Mouse (Mus musculus) embryonic facial prominence, embryonic 14.5 days (tissue): ENCODE results near the gene Acap3. TPM values are rescaled to one million over a fixed set of nuclear protein-coding genes. Genes with fewer than 3 reads are reported as not detected.
A peak's percentile ranks its signal among the peaks of the same experiment; 100 is the strongest.

Experiments
- ATAC-seq: fragments of 200-750 bp; cut with Nextera tagmentation; 2 replicates; pipeline ENCODE4 v1.8.0; 2017; ENCODE audit warnings: low read depth, moderate number of reproducible peaks, moderate TSS enrichment
- DNase-seq: peaks from one replicate; pipeline ENCODE4 v3.0.0-alpha.2; 2015; ENCODE audit warnings: low spot score
- H3K27ac ChIP-seq: fragments of 300-500 bp; sonication (generic); replicated peaks from 2 replicates; pipeline ENCODE4 v1.5.1; 2014; ENCODE audit warnings: low read depth, mild to moderate bottlenecking, low read length, moderate library complexity
- H3K27me3 ChIP-seq: fragments of 300-500 bp; sonication (generic); replicated peaks from 2 replicates; pipeline ENCODE4 v1.6.1; 2014; ENCODE audit warnings: low read length; ENCODE audit not compliant: control insufficient read depth, insufficient read depth
- H3K36me3 ChIP-seq: fragments of 300-500 bp; sonication (generic); 2 replicates; pipeline ENCODE4 v1.6.1; 2014; ENCODE audit warnings: low read length, mixed read lengths; ENCODE audit not compliant: control insufficient read depth, insufficient read depth
- H3K4me1 ChIP-seq: fragments of 300-500 bp; sonication (generic); 2 replicates; pipeline ENCODE4 v1.6.1; 2014; ENCODE audit warnings: antibody characterized with exemption, low read length; ENCODE audit not compliant: control insufficient read depth, insufficient read depth
- H3K4me2 ChIP-seq: fragments of 300-500 bp; sonication (generic); 2 replicates; pipeline ENCODE4 v1.6.1; 2014; ENCODE audit warnings: low read depth, mild to moderate bottlenecking, low read length, moderate library complexity, mixed read lengths
- H3K4me3 ChIP-seq: fragments of 300-500 bp; sonication (generic); 2 replicates; pipeline ENCODE4 v1.5.1; 2014; ENCODE audit warnings: low read depth, mild to moderate bottlenecking, low read length
- H3K9ac ChIP-seq: fragments of 300-500 bp; sonication (generic); 2 replicates; pipeline ENCODE4 v1.6.1; 2014; ENCODE audit warnings: low read depth, mild to moderate bottlenecking, low read length, moderate library complexity, mixed read lengths
- H3K9me3 ChIP-seq: fragments of 300-500 bp; sonication (generic); 2 replicates; pipeline ENCODE4 v1.6.1; 2016; ENCODE audit warnings: low read length; ENCODE audit not compliant: control insufficient read depth
- WGBS: fragments of 180-500 bp; shearing (Covaris S2); extraction: QIAGEN DNeasy Blood & Tissue Kit; methylation state at CpG from one replicate; pipeline ENCODE4 v1.1.7; 2014; 5-methylcytosine and 5-hydroxymethylcytosine counted together
- polyA plus RNA-seq: library from polyadenylated mRNA; unstranded; fragments of >200 nt; fragmentation: Nextera tagmentation; extraction: Ambion mirVana; gene quantifications from 2 replicates; pipeline ENCODE4 v1.2.1, GENCODE M21; 2014

Acap3 gene
- polyA plus RNA-seq, 1 experiment from 2014 or later = 23.9 TPM

GRCm38 (mm10) chr4:155869317-155870033 is 22.1 kb upstream of the Acap3 start, which contains the start of the genes Cptp and Ints11:
Gene Cptp, minus strand, starts transcription at chr4:155869440.
Gene Ints11, plus strand, starts transcription at chr4:155869546.
- H3K9me3 ChIP-seq = no peaks in the 10 kb centered on the region
- H3K27ac ChIP-seq = 0 out of 2 replicates have a peak within 1 kb of the TSS, but pooled peaks have one; percentile 17
- DNase-seq (peak; percentile 97), ATAC-seq (peak; percentile 98)
- peaks cover 39% of the 10 kb centered on the region for H3K36me3 ChIP-seq
- peaks cover 12% of the 10 kb centered on the region for H3K4me1 ChIP-seq
- under 1% methylated on average over 53 of the region's 63 CpGs for WGBS
- peak within 1 kb of the TSS; percentile 83 for H3K9ac ChIP-seq
- H3K4me3 ChIP-seq = peak within 1 kb of the TSS; percentile 68
- peak within 1 kb of the TSS; percentile 88 for H3K4me2 ChIP-seq
- H3K27me3 ChIP-seq = no peaks in the 10 kb centered on the region

DNA sequence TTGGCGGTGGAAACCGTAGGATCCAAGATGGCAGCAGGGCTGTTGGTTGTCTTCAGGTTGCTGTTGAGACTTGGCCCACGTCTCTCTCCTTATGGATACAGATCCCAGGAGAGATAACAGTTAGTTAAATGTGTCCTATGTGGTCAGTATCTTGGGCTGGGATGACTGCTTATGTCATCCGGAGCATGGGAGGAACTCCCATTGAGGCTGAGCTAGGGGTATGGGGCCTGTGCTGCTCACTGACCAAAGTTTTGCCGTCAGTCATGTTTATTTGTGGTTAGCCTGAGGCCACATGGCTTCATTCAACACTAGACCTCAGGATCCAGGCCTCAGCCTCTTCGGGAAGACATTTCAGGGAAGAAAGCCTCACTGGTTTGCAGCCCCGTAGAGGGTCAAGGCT is 20.2 kb upstream of the Acap3 start:
- H3K27me3 ChIP-seq = no peaks in the 10 kb centered on the region
- H3K4me2 ChIP-seq = no peak overlapping the region
- peaks cover 12% of the 10 kb centered on the region for H3K4me1 ChIP-seq
- peaks cover 46% of the 10 kb centered on the region for H3K36me3 ChIP-seq
- H3K9ac ChIP-seq = no peak overlapping the region
- no peaks in the 10 kb centered on the region for H3K9me3 ChIP-seq
- ATAC-seq (no peak), DNase-seq (no peak)
- no peak overlapping the region for H3K4me3 ChIP-seq
- H3K27ac ChIP-seq = no peak overlapping the region
- WGBS = 90% methylated on average over 7 of the region's 7 CpGs

DNA sequence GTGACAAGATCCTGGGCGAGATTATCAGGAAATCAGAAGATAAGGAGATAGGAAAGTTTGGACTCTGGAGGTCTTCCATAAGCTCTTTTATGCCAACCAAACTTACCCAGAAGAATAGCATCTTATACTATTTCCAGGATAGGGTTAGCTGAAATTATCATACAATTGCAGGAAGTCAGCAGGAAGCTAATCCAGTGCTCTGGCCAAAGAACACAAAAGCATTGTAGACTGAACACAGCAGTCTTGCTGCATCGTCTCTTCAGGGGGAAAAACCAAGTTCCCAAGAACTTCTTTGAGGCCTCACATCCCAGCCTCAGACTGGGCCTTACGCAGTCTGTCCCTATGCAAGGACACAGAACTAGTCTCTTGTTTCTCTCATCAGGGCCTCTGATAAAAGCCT is 8.0 kb upstream of the Acap3 start:
- DNase-seq (no peak), ATAC-seq (no peak)
- no peaks in the 10 kb centered on the region for H3K27me3 ChIP-seq
- no peak overlapping the region for H3K9ac ChIP-seq
- H3K4me1 ChIP-seq = no peaks in the 10 kb centered on the region
- no peak overlapping the region for H3K4me3 ChIP-seq
- no peak overlapping the region for H3K4me2 ChIP-seq
- 87% methylated on average over 3 of the region's 3 CpGs for WGBS
- H3K27ac ChIP-seq = no peak overlapping the region
- H3K9me3 ChIP-seq = no peaks in the 10 kb centered on the region
- peaks cover 54% of the 10 kb centered on the region for H3K36me3 ChIP-seq

- Histone ChIP-seq H3K9me3 (no peaks in the 10 kb centered on the region), H3K27me3 (no peaks in the 10 kb centered on the region), H3K4me1 (peaks cover 7% of the 10 kb centered on the region; the same call in 1 of the 2 replicates), H3K27ac (no peak overlapping the region), H3K9ac (no peak overlapping the region), H3K4me3 (no peak overlapping the region), H3K36me3 (peaks cover 51% of the 10 kb centered on the region), H3K4me2 (no peak overlapping the region)
- 95% methylated on average over 5 of the region's 5 CpGs for WGBS
- no peak for ATAC-seq
- DNase-seq = no peak
Observed at GRCm38 (mm10) chr4:155886330-155886729, 5.3 kb upstream of the Acap3 start.

GRCm38 (mm10) chr4:155887674-155888073 is 3.9 kb upstream of the Acap3 start:
- H3K4me3 ChIP-seq = no peak overlapping the region
- DNase-seq (no peak), ATAC-seq (no peak)
- H3K27me3 ChIP-seq = no peaks in the 10 kb centered on the region
- 94% methylated on average over 10 of the region's 10 CpGs for WGBS
- H3K4me1 ChIP-seq = peaks cover 7% of the 10 kb centered on the region; the same call in 1 of the 2 replicates
- H3K36me3 ChIP-seq = peaks cover 51% of the 10 kb centered on the region
- H3K9me3 ChIP-seq = no peaks in the 10 kb centered on the region
- H3K9ac ChIP-seq = no peak overlapping the region
- H3K4me2 ChIP-seq = no peak overlapping the region
- H3K27ac ChIP-seq = no peak overlapping the region

DNA sequence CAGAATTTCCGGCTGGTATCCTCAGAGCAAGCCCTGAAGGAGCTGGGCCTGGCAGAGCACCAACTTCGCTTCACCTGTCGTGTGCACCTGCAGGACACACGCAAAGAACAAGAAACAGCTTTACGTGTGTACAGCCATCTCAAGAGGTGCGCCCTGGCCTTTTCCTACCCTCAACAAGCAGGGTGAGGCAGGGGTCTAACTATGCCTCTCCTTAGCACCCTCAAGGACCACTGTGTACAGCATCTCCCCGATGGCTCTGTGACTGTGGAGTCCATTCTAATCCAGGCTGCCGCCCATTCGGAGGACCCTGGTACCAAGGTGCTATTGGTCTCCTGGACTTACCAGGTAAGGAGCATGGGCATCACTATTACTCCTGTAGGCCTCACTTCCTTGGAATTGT is 3.4 kb upstream of the Acap3 start:
- no peak overlapping the region for H3K4me2 ChIP-seq
- no peak overlapping the region for H3K27ac ChIP-seq
- ATAC-seq (no peak), DNase-seq (no peak)
- H3K4me3 ChIP-seq = no peak overlapping the region
- H3K9ac ChIP-seq = no peak overlapping the region
- no peaks in the 10 kb centered on the region for H3K9me3 ChIP-seq
- peaks cover 51% of the 10 kb centered on the region for H3K36me3 ChIP-seq
- no peaks in the 10 kb centered on the region for H3K27me3 ChIP-seq
- H3K4me1 ChIP-seq = peaks cover 10% of the 10 kb centered on the region
- 93% methylated on average over 9 of the region's 9 CpGs for WGBS

DNA sequence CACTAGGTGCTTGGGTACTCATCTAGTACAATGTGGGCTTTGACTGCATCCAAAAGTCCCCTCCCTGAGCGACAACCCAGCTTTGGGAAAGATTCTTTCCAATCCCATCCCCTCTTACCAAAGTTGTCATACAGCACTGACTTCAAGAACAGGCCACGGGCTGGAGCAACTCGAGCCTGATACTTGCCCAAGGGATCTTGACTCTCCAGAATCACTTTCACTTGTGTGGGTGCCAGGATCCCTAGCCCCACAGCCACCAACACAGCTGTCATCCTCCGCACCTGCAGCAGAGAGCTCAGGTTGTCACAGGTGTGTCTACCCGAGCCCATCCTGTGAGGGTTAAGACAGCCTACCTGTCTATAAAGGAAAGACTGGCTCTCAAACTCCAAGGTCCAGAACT is 2.3 kb upstream of the Acap3 start:
- H3K4me2 ChIP-seq = no peak overlapping the region
- WGBS = 78% methylated on average over 5 of the region's 5 CpGs

GRCm38 (mm10) chr4:155891011-155891471 is 581 bp upstream of the Acap3 start:
- no peaks in the 10 kb centered on the region for H3K9me3 ChIP-seq
- H3K4me2 ChIP-seq = peak overlapping the region; percentile 97
- H3K27me3 ChIP-seq = no peaks in the 10 kb centered on the region
- no peak for DNase-seq
- ATAC-seq = no peak
- peak overlapping the region; percentile 86 for H3K9ac ChIP-seq
- H3K4me3 ChIP-seq = peak overlapping the region; percentile 95
- 1% methylated on average over 33 of the region's 34 CpGs for WGBS
- H3K4me1 ChIP-seq = peaks cover 32% of the 10 kb centered on the region
- H3K36me3 ChIP-seq = peaks cover 40% of the 10 kb centered on the region
- no peak overlapping the region for H3K27ac ChIP-seq

More for the DNA sequence above, 2.3 kb upstream of the Acap3 start:
- H3K9ac ChIP-seq = no peak overlapping the region
- H3K9me3 ChIP-seq = no peaks in the 10 kb centered on the region
- DNase-seq (no peak), ATAC-seq (no peak)
- H3K36me3 ChIP-seq = peaks cover 51% of the 10 kb centered on the region
- H3K27me3 ChIP-seq = no peaks in the 10 kb centered on the region
- peaks cover 21% of the 10 kb centered on the region for H3K4me1 ChIP-seq
- H3K4me3 ChIP-seq = no peak overlapping the region
- H3K27ac ChIP-seq = no peak overlapping the region

DNA sequence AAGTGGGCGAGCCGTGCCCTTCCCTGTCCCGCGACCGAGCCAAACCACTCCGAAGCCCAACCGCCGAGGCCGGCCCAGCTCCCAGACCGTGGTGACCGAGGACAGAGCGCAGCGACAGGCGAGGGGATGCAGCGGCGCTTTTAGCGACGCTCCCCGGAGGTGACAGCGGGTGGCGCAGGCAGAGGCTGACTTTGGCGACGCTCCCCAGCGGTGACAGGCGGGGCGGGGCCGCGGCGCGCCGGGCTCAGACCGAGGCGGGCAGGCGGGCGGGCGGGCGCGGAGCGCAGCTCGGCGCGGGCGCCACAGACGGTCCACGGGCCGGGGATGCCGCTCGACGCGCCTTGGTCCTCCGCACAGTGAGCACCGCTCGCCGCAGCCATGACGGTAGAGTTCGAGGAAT is 395 bp downstream of the Acap3 start:
- 0% methylated on average over 8 of the region's 56 CpGs for WGBS
- Histone ChIP-seq H3K4me1 (peaks cover 32% of the 10 kb centered on the region), H3K36me3 (peaks cover 38% of the 10 kb centered on the region)

More for the DNA sequence above, 395 bp downstream of the Acap3 start:
- DNase-seq (peak; percentile 91), ATAC-seq (peak; percentile 92)
- no peaks in the 10 kb centered on the region for H3K9me3 ChIP-seq
- H3K9ac ChIP-seq = peak overlapping the region; percentile 86
- no peaks in the 10 kb centered on the region for H3K27me3 ChIP-seq
- peak overlapping the region; percentile 94 for H3K27ac ChIP-seq
- H3K4me2 ChIP-seq = peak overlapping the region; percentile 97
- H3K4me3 ChIP-seq = peak overlapping the region; percentile 95
